Mouse (Mus musculus): ENCODE data around the gene Dut.

Gene Dut

DNA sequence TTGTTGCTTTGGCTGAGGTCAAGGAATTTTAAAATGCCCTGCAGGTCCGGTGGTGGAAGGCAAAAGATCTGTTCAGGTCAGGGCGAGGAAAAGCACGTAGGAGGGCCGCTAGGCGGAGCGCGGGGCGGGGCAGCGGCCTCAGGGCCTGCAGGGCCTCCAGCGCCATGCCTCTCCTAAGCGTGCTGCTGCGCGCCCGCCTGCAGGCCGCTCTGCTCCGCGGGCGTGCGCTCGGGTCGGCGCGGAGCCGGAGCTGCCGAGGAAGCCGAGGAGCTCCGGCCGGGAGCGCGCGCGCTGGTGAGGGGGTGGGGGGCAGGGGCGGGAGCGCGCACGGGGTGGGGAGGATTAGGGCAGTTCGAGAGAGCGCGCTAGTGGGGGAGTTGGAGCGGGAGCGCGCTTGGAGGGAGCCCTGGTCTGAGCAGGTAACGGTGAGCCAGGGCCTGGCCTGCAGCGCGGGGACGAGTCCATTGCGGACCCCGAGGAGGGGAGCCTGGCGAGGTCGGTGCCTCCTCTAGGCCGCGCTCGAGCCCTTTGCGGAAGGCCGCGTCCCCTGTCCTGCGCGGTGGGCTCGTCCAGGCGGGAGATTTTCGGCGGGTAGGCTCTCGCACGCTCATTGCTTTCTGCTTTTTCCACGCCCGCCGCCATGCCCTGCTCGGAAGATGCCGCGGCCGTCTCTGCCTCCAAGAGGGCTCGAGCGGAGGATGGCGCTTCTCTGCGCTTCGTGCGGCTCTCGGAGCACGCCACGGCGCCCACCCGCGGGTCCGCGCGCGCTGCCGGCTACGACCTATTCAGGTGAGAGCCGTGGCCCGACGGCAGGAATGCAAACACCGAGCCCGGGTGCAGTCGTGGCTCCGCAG, at the start of gene Dut:
TSS of gene Dut (plus strand) at position 83 of the 854 bp plus-strand sequence.
- DNase-seq (ENCODE audit: low read depth, low spot score), result peak; percentile 78

DNA sequence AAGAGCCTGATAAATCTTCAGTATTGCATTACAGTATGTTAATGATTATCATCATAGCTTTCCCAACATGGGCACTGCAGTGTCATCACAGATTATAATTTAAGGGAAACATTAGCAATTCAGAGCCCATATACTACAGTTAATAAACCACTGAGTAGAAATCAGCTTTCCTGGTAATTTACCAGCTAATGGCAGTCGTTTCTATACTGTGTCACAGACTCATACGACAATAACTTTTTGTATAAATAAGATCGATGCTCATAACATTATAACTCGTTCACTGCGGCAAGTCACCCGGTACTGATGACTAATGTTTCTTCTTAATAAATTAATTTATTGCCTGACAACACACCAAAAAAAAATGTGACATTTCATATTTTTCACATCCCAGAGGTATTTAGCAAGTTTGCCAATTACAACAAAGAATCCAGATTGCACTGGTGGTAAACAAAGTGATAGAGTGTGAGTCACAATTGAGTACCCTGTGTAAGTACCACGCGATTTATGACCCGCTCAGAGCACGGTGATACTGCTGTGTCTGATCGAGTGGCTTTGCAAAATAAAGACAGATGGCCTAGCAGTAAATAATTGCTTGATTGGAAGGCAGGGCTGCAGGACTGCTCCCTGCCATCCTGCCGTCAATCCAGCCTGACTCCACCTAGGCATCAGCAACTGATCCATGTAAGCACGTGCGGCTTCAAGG, 37.9 kb upstream of the Dut start:
- no peak for DNase-seq (ENCODE audit: low read depth, low spot score)

DNA sequence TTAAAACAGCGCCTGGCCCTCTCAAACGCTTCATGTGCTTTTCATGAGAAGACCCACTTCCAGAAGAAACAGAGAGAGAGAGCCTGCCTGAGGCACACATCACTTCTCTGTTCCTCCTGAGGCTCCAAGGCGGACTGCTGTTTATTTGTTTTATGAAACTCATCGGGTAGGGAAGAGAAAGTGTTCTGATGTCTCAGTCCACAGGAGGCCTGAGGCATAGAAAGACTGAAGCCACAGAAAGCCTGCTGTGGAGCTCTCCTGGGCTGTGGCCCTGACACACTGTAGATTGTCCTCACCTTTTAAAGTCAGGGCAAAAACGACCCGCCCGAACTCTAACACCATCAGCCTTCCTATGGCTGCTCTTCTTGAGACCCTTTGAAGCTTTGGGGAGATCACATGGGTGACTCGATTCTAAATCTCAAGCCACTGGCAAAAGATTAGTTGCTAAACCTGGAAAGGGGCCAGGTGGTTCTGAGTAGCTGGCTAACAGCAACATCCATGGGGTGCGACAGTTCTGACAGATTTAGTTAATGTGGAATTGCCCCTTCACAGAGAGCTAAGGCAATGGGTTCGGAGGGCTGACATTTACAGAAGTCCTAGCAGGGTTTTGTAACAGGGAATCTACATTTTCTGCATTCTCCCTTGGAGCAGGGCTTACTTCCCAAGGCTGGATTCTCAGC, 35.0 kb upstream of the Dut start:
- no peak for DNase-seq (ENCODE audit: low read depth, low spot score)

DNA sequence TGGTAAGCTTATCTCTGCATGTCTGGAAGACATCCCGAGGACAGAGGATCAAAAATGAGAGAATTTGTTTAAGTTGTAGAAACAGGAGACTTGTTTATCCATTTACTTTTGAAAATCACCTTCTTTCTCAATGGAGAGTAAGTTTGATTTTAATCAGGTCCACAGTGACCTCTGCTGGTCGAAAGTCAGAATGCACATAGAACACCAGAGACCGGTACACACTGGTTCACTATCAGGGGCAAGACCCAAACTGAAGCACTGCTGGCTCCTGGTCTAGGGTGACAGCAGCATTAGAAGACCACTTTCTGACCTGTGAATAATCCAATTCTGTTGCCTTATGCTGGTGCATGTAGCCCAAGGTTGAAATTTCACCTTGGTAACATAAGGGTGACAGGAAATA, 32.4 kb upstream of the Dut start:
- peak; percentile 48 for DNase-seq (ENCODE audit: low read depth, low spot score)

DNA sequence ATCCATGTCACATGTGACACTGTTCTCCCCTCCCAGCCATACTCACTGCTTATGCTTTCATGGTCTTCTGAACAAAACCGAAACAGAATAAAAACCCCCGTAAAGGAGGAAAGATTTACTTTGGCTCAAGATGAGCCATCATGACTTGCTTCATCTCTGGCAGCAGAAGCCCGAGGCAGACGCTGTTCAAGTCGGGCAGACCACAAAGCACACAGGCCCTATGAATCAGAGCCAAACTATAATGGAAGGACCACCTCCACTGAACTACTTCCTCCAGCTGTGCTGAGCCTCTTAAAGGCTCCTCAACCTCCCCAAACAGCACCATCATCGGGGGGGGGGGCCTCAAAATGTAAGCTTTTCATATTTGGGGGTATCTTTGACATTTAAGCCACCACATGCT, 29.7 kb upstream of the Dut start:
- DNase-seq (ENCODE audit: low read depth, low spot score), result no peak

DNA sequence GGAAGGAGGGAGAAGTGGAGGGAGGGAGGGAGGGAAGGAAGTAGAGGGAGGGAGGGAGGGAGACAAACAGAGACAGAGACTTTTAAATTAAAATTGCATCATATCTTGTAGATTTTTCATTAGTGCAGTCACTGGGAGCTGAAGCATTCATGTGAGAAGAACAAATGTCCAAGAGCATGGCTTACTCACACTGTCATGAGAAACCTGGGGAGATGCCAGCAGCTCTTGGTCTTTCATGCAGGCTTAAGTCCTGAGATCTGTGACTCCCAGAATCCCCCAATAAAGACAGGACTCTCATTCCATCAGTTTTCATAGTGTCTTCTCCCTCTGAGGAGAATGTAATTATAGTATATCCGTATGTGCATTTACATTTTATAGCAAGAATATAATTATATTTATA, 28.4 kb upstream of the Dut start:
- DNase-seq (ENCODE audit: low read depth, low spot score), result no peak

DNA sequence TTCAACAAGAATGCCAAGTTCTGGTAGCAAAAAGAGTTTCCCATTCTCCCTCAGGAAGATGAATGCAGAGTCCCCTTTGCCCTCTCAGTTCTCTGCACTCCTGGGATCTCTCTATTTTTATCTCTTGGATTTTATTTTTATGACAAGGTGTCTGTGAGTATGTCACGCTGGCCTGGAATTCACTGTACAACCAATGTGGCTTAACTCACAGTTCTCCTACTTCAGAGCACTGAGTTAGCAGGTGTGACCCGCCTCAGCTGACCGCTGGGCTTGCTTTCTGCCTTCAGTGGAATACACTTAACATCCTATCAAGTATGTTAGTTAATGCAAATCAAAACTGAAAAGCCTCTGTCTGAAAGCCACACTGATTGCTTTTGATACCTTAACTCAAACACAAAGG, 27.7 kb upstream of the Dut start:
- DNase-seq (ENCODE audit: low read depth, low spot score), result no peak

DNA sequence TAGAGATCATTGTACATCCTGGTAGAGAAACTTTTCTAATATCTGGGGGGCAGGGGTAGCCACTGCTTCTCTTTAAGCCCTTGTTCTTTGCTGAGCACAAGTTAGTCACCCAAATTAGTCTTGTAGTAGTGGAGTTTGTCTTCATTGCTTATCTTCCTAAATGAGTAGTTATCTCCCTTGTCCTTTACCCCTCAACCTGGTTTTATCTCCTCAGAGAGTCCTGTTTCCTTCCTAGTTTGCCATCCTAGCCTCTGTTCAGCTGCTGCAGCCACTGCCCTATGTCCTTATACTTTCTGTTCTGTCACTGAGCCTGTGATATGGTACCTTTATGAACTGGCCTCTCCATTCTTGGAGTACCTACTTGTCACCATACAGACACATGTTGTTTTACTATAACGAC, 25.3 kb upstream of the Dut start:
- no peak for DNase-seq (ENCODE audit: low read depth, low spot score)

DNA sequence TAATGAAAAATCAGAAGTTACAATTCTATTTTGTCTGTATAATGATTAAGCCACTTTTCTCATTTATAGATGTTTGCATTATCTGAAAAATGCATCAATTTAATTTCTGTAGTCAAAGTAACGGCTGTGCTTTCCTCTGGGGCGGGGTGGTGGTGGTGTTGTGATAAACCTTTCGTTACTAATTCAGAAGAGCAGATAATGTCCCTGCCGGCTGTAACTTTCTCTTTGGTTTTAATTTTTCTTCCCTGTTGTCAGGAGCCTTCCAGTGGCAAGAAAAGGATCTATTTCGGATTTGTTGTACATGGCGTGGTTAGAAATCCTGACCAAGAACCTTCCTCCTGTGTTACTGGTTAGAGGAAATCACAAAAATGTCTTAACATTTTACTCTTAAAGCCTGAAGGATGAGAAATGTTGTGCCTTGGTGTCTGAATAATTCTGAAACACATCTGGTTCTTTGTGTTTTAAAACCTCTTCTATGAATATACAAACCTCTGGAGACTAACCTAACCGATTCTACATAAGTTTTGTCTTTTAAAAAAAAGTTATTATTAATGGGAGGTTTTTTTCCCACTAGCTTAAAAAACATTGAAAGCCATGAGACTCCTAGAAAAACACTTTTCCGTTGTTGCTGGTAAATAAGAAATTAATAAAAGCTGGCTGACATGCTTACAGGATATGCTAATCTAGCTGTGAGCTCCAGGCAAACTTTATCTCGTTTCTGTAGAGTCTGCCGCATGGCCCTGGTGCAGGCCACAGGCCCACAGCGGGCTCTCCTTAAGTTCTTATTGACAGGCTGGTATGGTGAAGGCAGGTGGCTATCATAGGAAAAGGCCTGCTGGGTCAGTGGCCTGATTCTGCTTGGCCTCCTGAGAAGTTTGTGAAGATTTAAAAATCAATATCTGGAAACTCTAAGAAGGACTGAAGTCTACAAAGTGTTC, 18.2 kb upstream of the Dut start:
- no peak for DNase-seq (ENCODE audit: low read depth, low spot score)

DNA sequence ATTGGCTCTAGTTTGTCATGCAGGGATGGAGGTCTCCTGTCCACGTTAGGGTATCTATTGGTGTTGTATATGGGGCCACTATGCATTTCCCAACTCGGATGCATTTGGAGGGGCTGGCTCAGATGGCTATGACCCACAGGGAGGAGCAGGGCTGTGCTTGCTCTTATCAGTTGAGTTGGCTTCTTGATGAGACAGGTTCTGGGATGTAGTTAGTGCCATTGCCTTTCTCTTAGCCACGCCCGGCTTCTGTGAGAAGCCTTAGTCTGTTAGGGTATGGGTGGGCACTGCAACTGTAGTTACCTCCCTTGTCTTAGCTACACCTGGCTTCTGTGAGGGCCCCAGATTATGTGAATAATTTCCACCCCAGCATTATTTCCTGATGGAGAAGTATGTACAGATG, 14.8 kb upstream of the Dut start:
- DNase-seq (ENCODE audit: low read depth, low spot score), result no peak

DNA sequence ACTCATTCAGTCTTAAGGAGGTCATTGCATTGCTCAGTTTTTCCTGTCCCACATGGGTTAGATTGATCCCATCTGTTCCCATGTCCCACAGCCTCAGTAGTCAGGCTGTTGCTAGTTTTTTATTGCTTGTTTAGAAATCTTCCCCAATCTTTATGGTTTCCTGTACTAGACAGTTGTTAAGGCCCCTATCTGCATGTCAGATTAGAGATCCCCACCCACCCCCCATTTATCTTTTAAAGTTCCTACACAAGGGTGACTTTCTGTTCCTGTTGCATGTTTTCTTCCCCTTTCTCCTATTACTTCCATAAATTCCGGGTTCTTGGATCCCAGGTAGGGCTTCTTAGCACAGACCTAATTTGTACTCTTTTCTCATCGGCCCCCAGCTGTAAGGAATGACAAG, 13.5 kb upstream of the Dut start:
- no peak for DNase-seq (ENCODE audit: low read depth, low spot score)

DNA sequence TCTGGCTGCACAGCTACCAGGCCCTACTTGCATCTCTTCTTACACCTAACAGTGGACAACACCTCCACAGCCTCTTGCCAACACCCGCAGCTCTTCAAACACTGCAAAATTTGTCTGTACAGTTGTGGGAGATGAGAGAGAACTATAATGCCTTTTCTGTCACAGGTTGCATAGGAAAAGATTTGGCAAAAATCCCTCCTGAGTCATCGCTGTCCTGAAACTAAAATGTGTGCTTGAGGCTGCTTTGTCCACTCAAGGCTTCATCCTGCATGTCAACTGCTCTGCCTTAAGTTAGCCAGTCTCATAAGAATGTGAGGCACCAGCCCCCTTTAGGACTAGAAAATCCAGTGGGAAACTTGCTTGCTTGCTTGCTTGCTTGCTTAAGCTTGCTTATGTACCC, 12.9 kb upstream of the Dut start:
- no peak for DNase-seq (ENCODE audit: low read depth, low spot score)

DNA sequence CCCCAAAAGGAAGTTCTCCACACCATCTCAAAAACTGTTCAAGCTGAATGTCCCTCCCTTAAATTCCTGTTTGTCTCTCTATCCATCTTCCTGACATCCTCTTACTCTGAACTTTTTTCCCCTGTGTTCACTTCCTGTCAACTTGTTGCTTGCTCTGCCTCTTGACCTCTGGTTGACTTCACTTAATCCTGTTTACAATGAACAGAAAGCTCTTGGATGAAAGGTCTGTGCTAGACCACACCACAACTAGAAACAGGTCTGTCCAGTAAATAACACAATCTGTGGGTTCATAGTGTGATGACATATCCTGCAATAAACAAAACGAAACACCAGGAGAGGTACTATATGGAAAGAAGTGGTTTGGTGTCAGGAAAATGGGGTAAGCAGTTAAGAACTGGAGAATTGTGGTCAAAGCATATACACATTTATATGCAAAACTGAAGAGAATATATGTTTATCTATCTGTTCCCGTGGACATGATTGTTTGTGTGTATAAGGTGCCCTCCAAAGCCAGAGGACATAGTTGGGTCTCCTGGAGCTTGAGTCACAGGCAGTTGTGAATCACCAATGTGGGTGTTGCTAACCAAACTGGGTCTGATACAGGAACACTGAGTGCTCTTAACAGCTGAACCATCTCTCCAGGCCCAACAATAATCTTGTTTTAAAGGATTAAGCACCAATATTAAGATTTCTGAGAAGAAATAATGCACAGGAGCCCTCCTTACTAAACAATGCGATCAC, 1.3 kb upstream of the Dut start:
- DNase-seq (ENCODE audit: low read depth, low spot score), result no peak

DNA sequence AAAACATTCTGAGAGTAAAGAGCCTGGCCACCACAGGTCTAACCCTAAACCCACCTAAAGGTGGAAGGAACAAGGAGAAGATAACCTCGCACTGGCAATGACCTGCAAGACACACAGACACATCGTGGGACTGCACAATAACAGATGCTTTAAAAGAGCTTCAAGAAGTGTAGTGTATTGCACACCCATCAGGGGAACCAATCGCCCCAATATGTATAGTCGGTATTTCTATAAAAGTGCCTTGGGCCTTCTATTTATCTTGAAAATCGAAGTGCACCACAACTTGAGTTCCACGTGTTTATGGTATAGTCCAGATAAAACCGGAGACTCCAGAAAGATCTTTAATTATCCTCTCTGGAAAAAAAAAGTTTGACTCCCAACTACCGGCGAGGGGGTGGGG, 321 bp upstream of the Dut start:
- no peak for DNase-seq (ENCODE audit: low read depth, low spot score)

DNA sequence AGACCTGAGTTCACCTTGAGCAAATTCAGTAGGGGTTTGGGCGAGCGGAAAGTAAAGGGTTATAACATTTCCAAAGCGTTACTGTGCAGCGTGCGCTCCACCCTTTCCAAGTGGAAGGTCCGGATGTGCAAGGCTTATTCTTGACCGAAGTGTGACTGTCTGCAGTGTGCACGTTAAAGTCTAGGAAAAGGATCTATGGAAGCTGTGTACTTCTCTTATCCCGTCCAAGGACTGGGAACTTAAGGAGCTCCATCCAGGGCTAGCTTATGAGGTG, 909 bp downstream of the Dut start:
- no peak for DNase-seq (ENCODE audit: low read depth, low spot score)

DNA sequence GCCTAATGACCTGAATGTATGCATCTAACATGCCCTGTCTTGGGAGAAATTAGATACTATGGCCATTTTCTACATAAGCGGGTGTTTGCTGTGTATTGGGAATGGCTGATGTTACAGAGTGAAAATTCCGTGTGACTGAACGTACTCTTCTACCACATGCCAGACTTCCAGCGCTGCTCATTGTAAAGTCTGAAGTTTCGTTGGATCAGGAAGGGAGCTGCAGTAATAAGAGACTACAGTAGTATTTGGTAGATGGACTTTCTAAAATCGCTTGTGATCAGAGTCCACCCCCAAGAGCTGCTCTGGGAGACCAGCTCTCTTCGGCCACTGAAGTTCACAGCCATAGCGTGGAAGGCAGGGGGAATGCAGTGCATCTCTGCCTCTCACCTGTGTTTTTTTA, 1.3 kb downstream of the Dut start:
- DNase-seq (ENCODE audit: low read depth, low spot score), result no peak

DNA sequence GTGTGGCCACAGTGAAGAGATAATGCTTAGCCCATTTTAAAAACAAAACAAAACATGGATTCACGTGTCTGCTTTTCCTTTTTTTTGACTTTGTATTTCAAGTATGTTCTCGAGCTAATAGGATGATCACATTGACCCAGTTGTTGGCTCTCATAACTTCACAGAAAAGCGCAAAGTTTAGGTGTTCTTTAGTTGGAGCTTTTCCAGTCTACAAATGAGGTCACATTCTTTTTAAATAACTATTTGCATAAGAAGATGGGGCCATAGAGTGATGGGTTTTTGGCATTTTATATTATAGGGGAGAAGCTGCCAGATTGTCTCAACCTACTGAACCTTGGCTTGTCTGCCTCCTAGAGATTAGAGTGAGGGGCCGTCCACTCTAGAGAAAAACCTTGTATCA, 2.3 kb downstream of the Dut start:
- no peak for DNase-seq (ENCODE audit: low read depth, low spot score)

DNA sequence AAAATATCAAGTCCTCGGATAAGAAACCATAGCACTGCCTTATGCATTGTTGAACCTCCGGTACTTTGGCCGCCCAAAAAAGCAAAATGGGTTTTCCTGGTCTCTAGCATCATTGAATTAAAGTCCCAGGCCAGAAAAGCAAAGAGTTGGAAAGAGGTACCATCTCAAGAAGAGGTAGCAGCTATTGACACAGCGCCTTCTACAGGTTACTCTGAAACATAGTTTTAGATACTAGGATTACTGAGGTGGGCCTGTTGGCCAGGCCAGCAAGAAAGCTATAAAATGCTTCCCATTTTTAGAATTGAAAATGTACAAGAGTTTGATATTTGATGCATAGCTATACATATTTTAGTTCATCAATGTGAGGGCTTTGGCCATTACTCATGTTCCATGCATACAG, 2.9 kb downstream of the Dut start:
- DNase-seq (ENCODE audit: low read depth, low spot score), result no peak

DNA sequence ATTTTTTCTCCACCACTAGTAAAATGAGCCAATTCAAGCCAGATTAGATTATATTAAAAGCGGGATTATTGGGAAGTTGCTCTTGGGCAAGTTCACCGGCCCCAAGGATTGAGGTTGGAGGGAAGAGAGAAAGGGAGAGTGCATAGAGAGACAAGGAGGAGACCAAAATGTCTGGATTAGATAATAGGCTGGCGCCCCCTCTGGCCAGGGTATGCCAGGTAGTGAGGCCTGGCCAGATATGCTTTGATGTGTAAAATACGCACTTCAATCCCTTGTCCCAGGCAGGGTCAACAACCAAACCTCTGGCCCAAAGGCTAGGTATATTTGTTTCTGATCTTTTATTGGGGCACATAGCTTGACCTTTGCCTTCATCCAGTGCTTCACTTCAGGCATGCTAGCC, 4.8 kb downstream of the Dut start:
- no peak for DNase-seq (ENCODE audit: low read depth, low spot score)

DNA sequence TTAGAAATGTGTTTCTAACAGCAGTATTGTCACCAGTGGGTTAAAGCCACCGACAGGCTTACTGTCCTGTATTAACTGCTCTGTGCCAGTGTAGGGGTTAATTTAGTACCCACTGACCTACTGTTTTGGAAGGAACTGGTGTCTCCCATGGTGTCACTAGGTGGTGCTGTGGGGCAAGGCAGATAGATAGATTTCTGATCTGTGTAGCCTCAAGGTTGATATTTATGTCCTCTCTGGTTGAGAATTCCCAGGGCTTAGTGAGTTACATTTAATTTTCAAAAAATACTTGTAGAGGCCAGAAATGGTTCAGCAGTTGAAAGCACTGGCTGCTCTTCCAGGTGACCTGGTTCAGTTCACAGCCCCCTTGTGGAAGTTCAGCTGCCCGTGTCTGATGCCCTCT, 5.3 kb downstream of the Dut start:
- no peak for DNase-seq (ENCODE audit: low read depth, low spot score)

DNA sequence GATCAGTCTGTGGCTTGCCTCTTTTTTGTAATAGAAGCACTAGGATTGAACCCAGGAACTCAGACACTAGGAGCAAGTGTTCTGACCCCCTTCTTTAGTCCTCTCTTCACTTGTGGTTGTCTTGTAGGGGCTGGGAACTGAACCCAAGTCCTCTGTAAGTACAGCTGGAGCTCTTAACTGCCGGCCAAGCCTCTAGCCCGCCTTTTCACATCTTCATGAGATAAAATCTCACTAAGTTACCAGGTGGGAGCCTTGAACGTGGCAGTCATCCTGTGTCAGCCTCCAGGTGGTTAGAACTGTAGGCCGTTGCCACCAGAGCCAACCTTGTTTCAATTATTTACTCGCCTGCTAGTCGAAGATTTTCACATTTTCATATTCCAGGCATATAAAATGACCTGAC, 6.7 kb downstream of the Dut start:
- no peak for DNase-seq (ENCODE audit: low read depth, low spot score)

Measured in c-Kit-negative CD71-positive TER-119-positive erythroid progenitor cells, embryonic 14.5 days (primary cell).